Mouse (Mus musculus) retina, postnatal 1 day (tissue): ENCODE measurements around the gene Naa25.

Experiments used
- DNase-seq: peaks from one replicate; pipeline ENCODE4 v3.0.0-alpha.2; 2012

Naa25 gene

GRCm38 (mm10) chr5:121453743-121454502 lies 56.2 kb downstream of the Naa25 start:
- DNase-seq, result no peak

- no peak for DNase-seq
These were observed 56.7 kb downstream of the Naa25 start for GRCm38 (mm10) chr5:121454503-121454782.

GRCm38 (mm10) chr5:121455510-121456265 lies 58.0 kb downstream of the Naa25 start:
- no peak for DNase-seq

- no peak for DNase-seq
These were observed 63.8 kb downstream of the Naa25 start for GRCm38 (mm10) chr5:121461339-121462170.

GRCm38 (mm10) chr5:121462171-121462502 lies 64.4 kb downstream of the Naa25 start:
- no peak for DNase-seq

GRCm38 (mm10) chr5:121462967-121463366 lies 65.2 kb downstream of the Naa25 start:
- DNase-seq, result no peak

GRCm38 (mm10) chr5:121463601-121464250 lies 66.0 kb downstream of the Naa25 start:
- DNase-seq, result no peak

- DNase-seq, result no peak
These were observed 71.8 kb downstream of the Naa25 start for GRCm38 (mm10) chr5:121469566-121469965.

GRCm38 (mm10) chr5:121472411-121472810 lies 74.7 kb downstream of the Naa25 start:
- no peak for DNase-seq

- DNase-seq, result peak; percentile 34
These were observed 76.9 kb downstream of the Naa25 start for GRCm38 (mm10) chr5:121474610-121475009.

- DNase-seq, result no peak
These were observed 78.3 kb downstream of the Naa25 start for GRCm38 (mm10) chr5:121476040-121476439.

- DNase-seq, result peak; percentile 78
These were observed 79.9 kb downstream of the Naa25 start for GRCm38 (mm10) chr5:121477680-121478079.

GRCm38 (mm10) chr5:121484801-121485200 lies 87.1 kb downstream of the Naa25 start:
- no peak for DNase-seq

GRCm38 (mm10) chr5:121493305-121493704 lies 95.6 kb downstream of the Naa25 start:
- no peak for DNase-seq
